Mouse (Mus musculus) ES-E14 (cell line): ENCODE measurements at regions not wholly inside any gene's neighbourhood (a gene's known extent, or its start where the extent isn't known, plus 50 kb on each side); places are given as distances from the start of the nearest gene placed in this dataset.

Experiments used
- CHD2 ChIP-seq: IDR thresholded peaks from 2 replicates; pipeline ENCODE4 v1.6.1; 2014; ENCODE audit warnings: mild to moderate bottlenecking, low read depth, low read length, inconsistent platforms
- HCFC1 ChIP-seq: IDR thresholded peaks from 2 replicates; pipeline ENCODE4 v1.6.1; 2012; ENCODE audit warnings: low read length, inconsistent platforms, borderline replicate concordance; ENCODE audit not compliant: insufficient read depth
- MAFK ChIP-seq: IDR thresholded peaks from 2 replicates; pipeline ENCODE4 v1.6.1; 2014; ENCODE audit warnings: mild to moderate bottlenecking, low read depth, low read length, inconsistent platforms; ENCODE audit not compliant: insufficient read depth
- ZC3H11A ChIP-seq: IDR thresholded peaks from 2 replicates; pipeline ENCODE4 v1.6.1; 2012; ENCODE audit warnings: low read depth, mild to moderate bottlenecking, inconsistent platforms, low read length, borderline replicate concordance
- ZNF384 ChIP-seq: IDR thresholded peaks from 2 replicates; pipeline ENCODE4 v1.6.1; 2012; ENCODE audit warnings: low read depth, low read length, inconsistent platforms

- TF ChIP-seq ZC3H11A (no peak), MAFK (no peak), CHD2 (no peak), ZNF384 (no peak), HCFC1 (no peak)
Observed at GRCm38 (mm10) chr16:89671188-89671726, 100.3 kb upstream of the Krtap11-1 start.
